Mouse (Mus musculus) E14TG2a.4 (cell line): ENCODE results near the gene Tead1.

Source experiments
- CTCF ChIP-seq: conservative IDR thresholded peaks from 2 replicates; pipeline ENCODE4 v1.5.1; 2014; ENCODE audit warnings: low read length
- NANOG ChIP-seq: IDR thresholded peaks from 2 replicates; pipeline ENCODE4 v1.6.1; 2014; ENCODE audit warnings: borderline replicate concordance, low read length, mixed read lengths
- POU5F1 ChIP-seq: IDR thresholded peaks from 2 replicates; pipeline ENCODE4 v1.6.1; 2014; ENCODE audit warnings: low read length, borderline replicate concordance

DNA sequence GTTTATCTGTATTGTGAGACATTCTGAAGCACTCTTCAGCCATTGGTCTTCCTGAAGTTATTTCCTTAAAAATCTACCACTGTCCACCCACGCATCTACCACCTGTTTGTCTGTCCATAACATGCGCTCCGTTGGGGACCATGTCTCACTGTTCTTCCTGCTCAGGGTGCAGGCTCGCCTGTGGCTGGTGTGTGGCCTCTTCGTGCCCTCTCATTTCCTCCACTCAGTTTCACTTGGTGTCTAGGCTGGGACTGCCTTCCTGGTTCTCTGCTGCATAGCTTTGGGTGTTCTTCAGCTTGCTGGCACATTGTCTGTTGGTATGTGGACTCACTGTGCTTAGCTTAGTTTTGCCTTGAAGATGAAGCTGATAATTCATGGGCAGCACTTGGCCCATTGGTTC, 32.9 kb downstream of the Tead1 start:
- TF ChIP-seq CTCF: no peak
- TF ChIP-seq NANOG: no peak
- TF ChIP-seq POU5F1: no peak
